Mouse (Mus musculus): ENCODE results near the gene Dtnb. TPM values are rescaled to one million over a fixed set of nuclear protein-coding genes. Genes with fewer than 3 reads are reported as not detected.

The Dtnb gene
- polyA plus RNA-seq, 2 experiments: 16.4 to 17.0 TPM

GRCm38 (mm10) chr12:3602786-3603185 lies 30.6 kb downstream of the Dtnb start:
- no peak overlapping the region for H3K4me2 ChIP-seq (ENCODE audit: low read depth)
- no peak for TF ChIP-seq EP300 (IDR thresholded peaks at IDR 0.05; ENCODE audit: low read depth)
- no peak overlapping the region for H3K4me3 ChIP-seq (ENCODE audit: insufficient read depth in 1 of 2, low read depth in 2 of 2, low read length in 2 of 2)
- no peak overlapping the region for H3K9ac ChIP-seq (replicated peaks)
- no peaks in the 10 kb centered on the region for H3K27me3 ChIP-seq (ENCODE audit: control insufficient read depth, insufficient read depth, low read length)
- no peaks in the 10 kb centered on the region for H3K4me1 ChIP-seq (replicated peaks; ENCODE audit: control insufficient read depth in 2 of 2, insufficient read depth in 2 of 2, low read length in 1 of 2)
- H3K9me3 ChIP-seq (ENCODE audit: control insufficient read depth, low read length): no peaks in the 10 kb centered on the region
- no peaks in the 10 kb centered on the region; the same call in 1 of the 2 replicates for H3K36me3 ChIP-seq (replicated peaks; ENCODE audit: control insufficient read depth, insufficient read depth, low read depth)
- DNase-seq (ENCODE audit: low read depth in 3 of 3, low spot score in 3 of 3) (no peak), ATAC-seq (ENCODE audit: insufficient read depth) (no peak)
- WGBS (ENCODE audit: insufficient replicate concordance): 83% methylated on average over 4 of the region's 4 CpGs
- no peak overlapping the region for H3K27ac ChIP-seq

DNA sequence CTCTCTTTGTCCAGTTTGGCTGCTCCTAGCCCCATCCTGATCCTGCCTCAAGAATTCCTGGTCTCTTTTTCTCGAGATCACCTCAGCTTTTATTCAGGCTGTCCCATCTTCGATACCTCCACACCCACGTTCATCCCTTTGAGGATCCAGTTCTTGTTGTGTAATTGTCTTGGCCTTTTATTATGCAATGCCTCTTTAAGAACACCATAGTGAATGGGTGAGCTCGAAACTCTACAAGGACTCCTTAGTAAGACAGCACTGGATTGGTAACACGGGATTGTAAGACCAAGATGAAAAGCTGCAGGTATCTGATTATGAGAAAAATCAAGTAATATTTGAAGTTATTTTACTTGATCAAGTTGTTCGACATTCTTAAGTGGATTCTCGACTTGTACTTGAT lies 34.0 kb downstream of the Dtnb start:
- Histone ChIP-seq H3K4me2 (ENCODE audit: low read depth) (no peak overlapping the region), H3K4me1 (replicated peaks; ENCODE audit: control insufficient read depth in 2 of 2, insufficient read depth in 2 of 2, low read length in 1 of 2) (no peaks in the 10 kb centered on the region), H3K9me3 (ENCODE audit: control insufficient read depth, low read length) (no peaks in the 10 kb centered on the region), H3K27me3 (ENCODE audit: control insufficient read depth, insufficient read depth, low read length) (no peaks in the 10 kb centered on the region), H3K4me3 (ENCODE audit: insufficient read depth in 1 of 2, low read depth in 2 of 2, low read length in 2 of 2) (no peak overlapping the region), H3K9ac (replicated peaks) (no peak overlapping the region), H3K27ac (no peak overlapping the region), H3K36me3 (replicated peaks; ENCODE audit: control insufficient read depth, insufficient read depth, low read depth) (no peaks in the 10 kb centered on the region)
- no peak for TF ChIP-seq CTCF (IDR thresholded peaks at IDR 0.05; ENCODE audit: low read depth)
- no peak for TF ChIP-seq EP300 (IDR thresholded peaks at IDR 0.05; ENCODE audit: low read depth)
- 69% methylated on average over 7 of the region's 7 CpGs for WGBS (ENCODE audit: insufficient replicate concordance)
- ATAC-seq (ENCODE audit: insufficient read depth) (no peak), DNase-seq (ENCODE audit: low read depth in 3 of 3, low spot score in 3 of 3) (no peak)

GRCm38 (mm10) chr12:3609747-3610146 lies 37.6 kb downstream of the Dtnb start:
- Histone ChIP-seq H3K9me3 (ENCODE audit: control insufficient read depth, low read length) (no peaks in the 10 kb centered on the region), H3K4me1 (replicated peaks; ENCODE audit: control insufficient read depth in 2 of 2, insufficient read depth in 2 of 2, low read length in 1 of 2) (no peaks in the 10 kb centered on the region), H3K4me2 (ENCODE audit: low read depth) (no peak overlapping the region), H3K27me3 (ENCODE audit: control insufficient read depth, insufficient read depth, low read length) (no peaks in the 10 kb centered on the region), H3K27ac (no peak overlapping the region), H3K36me3 (replicated peaks; ENCODE audit: control insufficient read depth, insufficient read depth, low read depth) (no peaks in the 10 kb centered on the region), H3K4me3 (ENCODE audit: insufficient read depth in 1 of 2, low read depth in 2 of 2, low read length in 2 of 2) (no peak overlapping the region), H3K9ac (replicated peaks) (no peak overlapping the region)
- ATAC-seq (ENCODE audit: insufficient read depth) (no peak), DNase-seq (ENCODE audit: low read depth in 3 of 3, low spot score in 3 of 3) (peak in 2 of 3 experiments; percentile 16 to 17)
- peak; percentile 64 for TF ChIP-seq CTCF (IDR thresholded peaks at IDR 0.05; ENCODE audit: low read depth)
- no peak for TF ChIP-seq EP300 (IDR thresholded peaks at IDR 0.05; ENCODE audit: low read depth)

- no peak overlapping the region for H3K27ac ChIP-seq
- H3K36me3 ChIP-seq (replicated peaks; ENCODE audit: control insufficient read depth, insufficient read depth, low read depth): no peaks in the 10 kb centered on the region
- WGBS (ENCODE audit: insufficient replicate concordance): 78% methylated on average over 7 of the region's 7 CpGs
- no peak overlapping the region for H3K4me3 ChIP-seq (ENCODE audit: insufficient read depth in 1 of 2, low read depth in 2 of 2, low read length in 2 of 2)
- no peaks in the 10 kb centered on the region for H3K9me3 ChIP-seq (ENCODE audit: control insufficient read depth, low read length)
- H3K4me2 ChIP-seq (ENCODE audit: low read depth): no peak overlapping the region
- H3K27me3 ChIP-seq (ENCODE audit: control insufficient read depth, insufficient read depth, low read length): no peaks in the 10 kb centered on the region
- TF ChIP-seq CTCF (IDR thresholded peaks at IDR 0.05; ENCODE audit: low read depth) (no peak), EP300 (IDR thresholded peaks at IDR 0.05; ENCODE audit: low read depth) (no peak)
- DNase-seq (ENCODE audit: low read depth in 3 of 3, low spot score in 3 of 3): no peak
- 0 out of 4 replicates have a peak, but pooled peaks cover 0 to 2% of the 10 kb centered on the region in 2 experiments for H3K4me1 ChIP-seq (replicated peaks; ENCODE audit: control insufficient read depth in 2 of 2, insufficient read depth in 2 of 2, low read length in 1 of 2)
- ATAC-seq (ENCODE audit: insufficient read depth): no peak
- H3K9ac ChIP-seq (replicated peaks): no peak overlapping the region
Measured at GRCm38 (mm10) chr12:3611871-3612270, 39.7 kb downstream of the Dtnb start.

DNA sequence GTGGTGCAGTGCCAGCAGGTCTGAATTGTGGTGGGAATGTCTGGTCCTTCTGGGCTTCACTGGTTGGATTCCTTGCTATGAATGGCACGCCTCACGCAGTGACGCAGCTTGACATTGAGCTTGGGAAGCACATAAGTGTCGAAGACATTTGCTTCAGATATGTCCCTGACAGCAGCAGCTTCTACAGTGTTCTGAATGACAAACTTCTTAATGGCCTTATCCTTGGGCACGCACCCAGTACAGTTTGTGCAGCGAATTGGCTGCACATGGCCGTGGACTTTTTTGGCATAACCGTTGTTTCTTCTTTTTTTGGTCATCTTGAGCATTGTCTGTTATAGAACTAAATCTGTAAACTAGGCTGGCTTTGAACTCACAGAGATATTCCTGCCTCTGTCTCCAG lies 42.9 kb downstream of the Dtnb start:
- no peak overlapping the region for H3K4me2 ChIP-seq (ENCODE audit: low read depth)
- WGBS (ENCODE audit: insufficient replicate concordance): 93% methylated on average over 8 of the region's 8 CpGs
- H3K27ac ChIP-seq: no peak overlapping the region
- H3K27me3 ChIP-seq (ENCODE audit: control insufficient read depth, insufficient read depth, low read length): no peaks in the 10 kb centered on the region
- TF ChIP-seq EP300 (IDR thresholded peaks at IDR 0.05; ENCODE audit: low read depth) (no peak), CTCF (IDR thresholded peaks at IDR 0.05; ENCODE audit: low read depth) (no peak)
- no peaks in the 10 kb centered on the region for H3K9me3 ChIP-seq (ENCODE audit: control insufficient read depth, low read length)
- H3K9ac ChIP-seq (replicated peaks): no peak overlapping the region
- H3K36me3 ChIP-seq (replicated peaks; ENCODE audit: control insufficient read depth, insufficient read depth, low read depth): no peaks in the 10 kb centered on the region
- DNase-seq (ENCODE audit: low read depth in 3 of 3, low spot score in 3 of 3) (no peak), ATAC-seq (ENCODE audit: insufficient read depth) (no peak)
- H3K4me1 ChIP-seq (replicated peaks; ENCODE audit: control insufficient read depth in 2 of 2, insufficient read depth in 2 of 2, low read length in 1 of 2): peaks cover 19 to 24% of the 10 kb centered on the region in 2 experiments
- H3K4me3 ChIP-seq (ENCODE audit: insufficient read depth in 1 of 2, low read depth in 2 of 2, low read length in 2 of 2): no peak overlapping the region

Data from liver, embryonic 14.5 days (tissue).